Mouse (Mus musculus) regulatory T cell (primary cell): Measurements from ENCODE around the gene Mt4.
"Not testable (repeated sequence)": the region's sequence is repeated elsewhere in the genome, so short reads cannot be mapped to it uniquely, and the experiment has no call there.

Experiments
- in situ Hi-C: fragments of 300-600 bp; cut with MboI, MseI; formaldehyde crosslinking; loops from one replicate; pipeline ENCODE4 v1.15.1; 2025; ENCODE audit warnings: high pct_unique_total_duplicates

Mt4 gene

DNA sequence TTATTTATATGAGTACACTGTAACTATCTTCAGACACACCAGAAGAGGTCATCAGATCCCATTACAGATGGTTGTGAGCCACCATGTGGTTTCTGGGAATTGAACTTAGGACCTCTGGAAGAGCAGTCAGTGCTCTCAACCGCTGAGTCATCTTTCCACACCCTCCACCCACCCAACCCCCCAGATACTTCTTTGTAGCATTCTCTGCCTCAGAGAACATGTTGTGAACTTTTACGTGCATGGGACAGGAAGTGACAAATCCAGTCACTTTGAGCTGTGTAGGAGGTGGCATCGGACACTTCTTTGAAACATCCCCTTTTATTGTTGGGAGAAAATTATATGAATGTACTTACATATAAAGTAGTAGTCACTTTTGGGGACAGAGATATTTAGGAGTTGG is 2.4 kb upstream of the Mt4 start:
- in situ Hi-C loops = not testable (repeated sequence)

- in situ Hi-C loops = no loop called here
These were observed 1.4 kb upstream of the Mt4 start for GRCm38 (mm10) chr8:94135556-94135955.

GRCm38 (mm10) chr8:94136192-94136591 is 805 bp upstream of the Mt4 start:
- in situ Hi-C loops = no loop called here

- in situ Hi-C loops = no loop called here
These were observed 3.3 kb downstream of the Mt4 start for GRCm38 (mm10) chr8:94140266-94140795.

DNA sequence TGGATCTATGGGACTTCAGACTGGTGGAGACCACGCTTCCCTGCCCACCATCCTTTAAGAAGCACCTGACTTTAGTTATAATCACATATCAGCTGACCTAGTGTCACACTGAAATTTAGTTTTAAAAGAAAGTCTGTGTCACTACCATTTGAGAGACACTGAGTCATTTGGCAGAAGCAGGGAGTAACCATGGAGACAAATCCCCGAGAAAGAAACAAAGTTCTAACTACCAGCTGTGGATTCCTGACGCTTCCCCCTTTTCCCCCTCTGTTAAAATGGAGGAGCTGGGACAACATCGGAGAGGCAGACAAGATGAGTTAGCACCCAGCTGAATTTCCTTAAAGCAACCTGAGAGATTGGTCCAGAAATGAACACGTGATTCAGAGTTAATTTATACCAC is 11.2 kb downstream of the Mt4 start:
- in situ Hi-C loops = no loop called here

GRCm38 (mm10) chr8:94150925-94151324 is 13.9 kb downstream of the Mt4 start:
- in situ Hi-C loops = no loop called here

DNA sequence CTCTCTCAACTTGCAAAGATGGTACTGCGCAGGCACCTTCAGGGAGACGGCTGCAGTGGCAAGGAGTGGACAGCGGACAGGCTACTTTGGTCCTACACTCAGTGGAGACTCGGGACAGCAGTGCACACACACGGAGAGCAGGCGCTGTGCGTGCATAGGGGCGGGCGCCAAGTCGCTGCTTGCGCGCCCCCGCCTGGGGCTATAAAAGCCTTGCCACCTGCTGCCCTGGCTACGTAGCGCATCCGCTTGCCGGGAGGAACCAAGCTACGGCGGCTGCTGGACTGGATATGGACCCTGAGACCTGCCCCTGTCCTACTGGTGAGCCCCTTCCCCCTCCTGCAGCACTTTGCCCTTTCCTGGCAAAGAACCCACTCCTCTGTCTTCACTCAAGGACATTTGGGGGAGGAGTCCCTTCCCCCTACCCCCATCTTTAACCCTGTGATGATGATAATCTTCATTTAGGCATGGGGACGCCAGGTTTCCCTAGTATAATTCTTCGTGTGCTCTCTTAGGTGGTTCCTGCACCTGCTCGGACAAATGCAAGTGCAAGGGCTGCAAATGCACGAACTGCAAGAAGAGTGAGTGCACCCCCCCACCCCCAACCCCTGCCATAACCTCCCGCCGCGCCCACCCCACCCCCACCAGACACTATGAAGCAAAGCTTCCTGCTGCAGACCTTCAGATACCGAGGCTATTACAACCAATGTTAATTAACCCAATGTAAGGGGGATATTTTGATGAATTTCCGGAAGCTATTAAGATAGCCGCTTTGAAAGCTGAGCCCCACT is 15.7 kb downstream of the Mt4 start, which contains the start of gene Mt3:
Gene Mt3, plus strand, starts transcription at position 95 of the 788 bp plus-strand sequence.
- in situ Hi-C loops = no loop called here

GRCm38 (mm10) chr8:94153451-94153850 is 16.5 kb downstream of the Mt4 start:
- in situ Hi-C loops = no loop called here

DNA sequence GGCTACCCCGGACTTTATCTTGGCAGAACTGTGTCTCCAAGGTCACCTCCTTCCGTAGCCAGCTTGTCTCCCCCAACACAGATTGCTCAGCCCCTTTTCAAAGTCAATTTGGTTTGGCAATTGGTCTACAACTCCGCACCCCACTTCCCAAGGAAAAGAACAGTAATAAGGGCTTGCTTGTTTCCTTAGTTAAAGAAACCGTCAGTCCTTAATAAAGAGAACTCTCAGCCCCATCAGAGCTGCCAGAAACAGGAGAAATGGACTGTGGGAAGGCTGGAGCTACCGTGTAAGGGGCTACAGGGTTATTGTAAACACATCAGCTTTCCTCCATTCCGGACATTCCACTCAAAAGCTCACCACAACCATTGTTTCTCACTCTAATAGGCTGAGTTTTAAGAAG is 17.5 kb downstream of the Mt4 start:
- in situ Hi-C loops = no loop called here

DNA sequence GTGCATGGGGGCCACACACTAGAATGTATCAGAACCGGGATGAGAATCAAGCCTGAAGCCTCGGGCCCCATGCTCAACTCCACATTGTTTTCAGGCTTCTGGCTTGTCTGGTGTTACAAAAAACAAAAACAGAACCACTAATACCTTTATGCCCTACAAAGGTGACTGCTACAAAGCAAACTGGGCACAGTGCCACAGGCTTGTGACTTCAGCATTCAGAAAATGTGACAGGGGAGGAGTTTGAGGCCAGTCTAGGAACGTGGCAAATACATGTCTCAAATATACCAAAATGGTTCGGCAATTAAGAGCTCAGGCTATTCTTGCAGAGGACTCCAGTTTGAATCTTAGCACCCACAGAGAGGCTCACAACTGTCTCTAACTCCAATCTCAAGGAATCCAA is 19.1 kb downstream of the Mt4 start:
- in situ Hi-C loops = no loop called here

DNA sequence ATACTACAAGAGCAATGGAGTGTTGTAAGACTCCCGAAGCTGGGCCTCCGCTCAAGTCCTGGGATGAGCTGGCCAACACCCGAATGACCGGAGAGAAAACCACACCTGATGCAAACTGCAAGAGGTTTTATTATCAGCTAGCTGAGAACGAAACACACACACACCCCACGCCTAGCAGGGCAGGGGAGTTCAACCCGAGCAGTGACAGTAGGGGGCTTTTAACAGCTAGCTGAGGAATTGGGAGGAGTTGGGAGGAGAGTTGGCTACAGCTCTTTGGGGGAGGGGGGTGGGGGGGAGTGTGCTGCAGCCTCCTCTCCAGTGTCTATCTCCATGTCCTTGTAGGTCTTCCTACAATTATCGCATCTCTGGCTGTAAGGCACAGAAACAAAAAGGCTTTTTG is 28.8 kb downstream of the Mt4 start:
- in situ Hi-C loops = loop anchor here (5.0 kb wide), 1 partner anchor 37 kb away; no protein-coding TSS in a partner anchor

DNA sequence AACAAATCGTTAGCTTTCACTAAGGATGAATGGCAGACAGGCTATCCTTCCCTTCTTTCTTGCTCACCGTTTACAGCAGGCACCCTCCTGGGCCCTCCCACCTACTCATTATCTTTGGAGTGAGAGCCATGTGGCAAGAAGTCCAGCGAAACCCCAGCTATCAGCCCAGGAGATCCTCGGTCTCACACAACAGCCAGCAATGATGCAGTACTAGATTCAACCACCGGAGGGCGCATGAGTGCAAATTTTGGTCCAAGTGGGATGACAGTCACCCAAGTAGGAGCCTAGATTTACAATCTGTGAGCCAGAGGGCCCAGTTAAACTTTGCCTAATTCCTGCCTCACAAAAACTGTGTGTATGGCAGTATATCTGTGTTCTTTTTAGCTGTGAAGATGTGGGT is 30.2 kb downstream of the Mt4 start:
- in situ Hi-C loops = loop anchor here (5.0 kb wide), 1 partner anchor 35 kb away; no protein-coding TSS in a partner anchor

DNA sequence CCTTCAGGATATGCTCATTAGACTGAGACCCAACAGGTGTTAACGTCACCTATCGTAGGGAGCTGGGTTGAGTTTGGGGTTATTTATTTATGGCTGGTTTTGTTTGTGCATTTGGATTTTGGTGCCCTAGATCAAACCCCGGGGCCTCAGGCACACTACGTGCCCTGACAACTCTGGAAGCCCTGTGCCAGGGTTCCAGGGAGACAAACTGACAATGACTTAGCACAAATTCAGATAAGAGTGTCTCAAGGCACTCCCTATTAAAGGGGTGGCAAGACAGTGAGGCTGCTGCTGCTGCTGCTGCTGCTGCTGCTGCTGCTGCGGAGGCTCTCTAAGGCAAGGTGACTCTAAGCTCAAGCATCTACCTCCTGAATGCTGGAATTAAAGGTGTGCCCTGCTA is 32.5 kb downstream of the Mt4 start:
- in situ Hi-C loops = loop anchor here (5.0 kb wide), 1 partner anchor 33 kb away; no protein-coding TSS in a partner anchor

DNA sequence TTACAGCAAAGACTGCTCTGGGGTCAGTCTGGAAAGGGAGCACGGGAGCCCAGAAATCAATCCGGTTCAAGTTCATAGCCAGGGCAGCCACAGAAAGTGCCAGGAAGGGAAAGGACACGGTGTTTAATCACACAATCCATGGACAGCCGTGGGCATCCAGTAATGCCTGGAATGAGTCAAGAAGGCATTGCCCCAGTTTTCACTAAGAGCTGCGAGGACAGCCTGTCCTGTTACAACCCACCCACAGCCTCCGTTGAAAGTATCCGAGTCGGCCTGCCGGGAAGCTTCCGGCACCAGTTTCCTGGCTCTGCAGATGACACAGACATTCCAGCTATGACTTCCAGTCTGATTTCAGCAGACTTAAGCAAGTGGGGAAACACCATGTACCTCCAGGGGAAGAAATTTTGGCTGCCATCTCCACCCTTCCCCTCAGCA is 34.3 kb downstream of the Mt4 start:
- in situ Hi-C loops = no loop called here

DNA sequence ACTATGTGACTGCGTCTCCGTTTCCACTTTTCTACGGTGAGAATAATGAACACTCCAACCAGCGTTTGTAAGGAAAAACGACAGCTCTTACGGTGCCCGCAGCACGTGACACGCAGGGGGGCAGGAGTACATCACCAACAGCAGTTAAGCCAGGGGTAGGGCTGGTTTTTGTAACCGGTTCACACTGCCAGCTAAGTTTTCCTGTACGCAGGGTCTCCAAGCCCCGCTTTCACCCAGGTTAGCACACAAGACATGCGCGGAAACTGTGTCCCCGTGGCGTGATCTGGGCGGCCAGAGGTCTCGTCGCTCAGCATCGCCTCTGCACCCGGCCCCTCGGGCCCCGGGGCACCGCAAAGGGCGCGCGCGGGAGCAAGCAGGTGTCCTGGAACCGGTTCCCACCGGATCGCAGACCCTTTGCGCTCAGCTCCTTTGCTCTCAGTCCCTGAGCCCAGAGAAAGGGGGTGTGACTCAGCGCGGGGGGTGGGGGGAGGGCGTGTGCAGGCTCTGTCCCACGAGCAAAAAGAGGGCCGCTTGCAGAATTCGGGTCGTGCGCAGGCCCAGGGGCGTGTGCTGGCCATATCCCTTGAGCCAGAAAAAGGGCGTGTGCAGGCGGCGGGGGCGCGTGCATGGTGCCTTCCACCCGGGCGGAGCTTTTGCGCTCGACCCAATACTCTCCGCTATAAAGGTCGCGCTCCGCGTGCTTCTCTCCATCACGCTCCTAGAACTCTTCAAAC is 35.2 kb downstream of the Mt4 start, which contains the start of gene Mt2:
Gene Mt2, plus strand, starts transcription at position 590 of the 734 bp plus-strand sequence.
- in situ Hi-C loops = no loop called here

- in situ Hi-C loops = no loop called here
These were observed 36.1 kb downstream of the Mt4 start for GRCm38 (mm10) chr8:94172809-94173732.

DNA sequence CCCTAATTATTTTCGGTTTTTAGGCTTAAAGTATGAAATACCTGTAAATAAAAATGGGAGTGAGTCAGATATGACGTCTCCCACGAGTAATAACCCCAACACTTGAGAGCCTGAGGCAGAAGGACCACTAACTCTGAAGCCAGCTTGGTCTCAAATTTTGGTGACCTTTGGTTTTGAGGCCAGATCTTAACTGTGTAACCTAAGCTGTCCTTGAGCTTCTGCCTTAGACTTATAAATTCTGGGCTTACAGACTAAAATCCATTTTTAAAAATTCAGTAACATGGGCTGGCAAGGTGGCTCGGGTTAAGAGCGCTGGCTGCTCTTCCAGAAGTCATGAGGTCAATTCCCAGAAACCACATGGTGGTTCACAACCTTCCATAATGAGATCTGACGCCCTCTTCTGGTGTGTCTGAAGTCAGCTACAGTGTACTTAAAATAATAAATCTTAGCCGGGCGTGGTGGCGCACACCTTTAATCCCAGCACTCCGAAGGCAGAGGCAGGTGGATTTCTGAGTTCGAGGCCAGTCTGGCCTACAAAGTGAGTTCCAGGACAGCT is 36.9 kb downstream of the Mt4 start:
- in situ Hi-C loops = no loop called here

DNA sequence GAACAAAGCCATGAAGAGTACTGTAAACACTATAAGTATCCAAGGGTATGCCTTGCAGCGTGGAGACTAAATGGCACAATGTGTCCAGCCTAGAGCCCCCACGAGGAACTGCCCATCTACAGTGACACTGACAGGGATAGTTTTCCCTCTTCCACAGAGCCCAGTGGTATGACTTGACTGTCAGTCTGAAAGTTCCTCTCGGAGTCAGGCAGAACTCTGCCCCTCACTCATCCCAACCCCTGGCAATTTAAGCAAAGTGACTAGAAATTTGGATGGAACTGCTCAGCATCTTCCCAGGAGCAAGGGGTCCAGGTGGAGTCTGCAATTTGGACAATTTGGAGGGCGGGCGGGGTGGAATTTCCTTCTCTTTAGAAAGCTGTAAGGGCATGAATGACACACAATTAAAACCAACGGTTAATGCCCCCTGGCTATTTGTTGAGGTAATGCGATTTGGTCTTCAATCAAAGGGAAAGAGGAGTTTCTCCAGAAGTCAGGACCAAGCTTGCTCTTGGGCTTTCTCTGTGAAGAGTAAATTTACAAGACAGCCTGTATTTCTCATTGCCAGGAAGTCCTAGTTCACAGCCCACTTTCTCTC is 37.7 kb downstream of the Mt4 start:
- in situ Hi-C loops = loop anchor here (5.0 kb wide), 1 partner anchor 72 kb away; no protein-coding TSS in a partner anchor

- in situ Hi-C loops = loop anchor here (5.0 kb wide), 1 partner anchor 76 kb away; no protein-coding TSS in a partner anchor
These were observed 40.9 kb downstream of the Mt4 start for GRCm38 (mm10) chr8:94177716-94178390.
